Mouse (Mus musculus) mammary gland, adult 2 months (tissue): Measurements from ENCODE around the gene Wdr90. TPM values are rescaled to one million over a fixed set of nuclear protein-coding genes. Genes with fewer than 3 reads are reported as not detected.

Experiments used
- polyA plus RNA-seq: library from polyadenylated mRNA; depleted of rRNA; stranded (reverse); fragments of >200 nt; gene quantifications from 2 replicates; pipeline ENCODE4 v1.2.3, GENCODE M21; 2012; ENCODE audit warnings: low replicate concordance; rRNA removed

Gene Wdr90
- polyA plus RNA-seq = 34.5 and 41.1 TPM in 2 replicates

DNA sequence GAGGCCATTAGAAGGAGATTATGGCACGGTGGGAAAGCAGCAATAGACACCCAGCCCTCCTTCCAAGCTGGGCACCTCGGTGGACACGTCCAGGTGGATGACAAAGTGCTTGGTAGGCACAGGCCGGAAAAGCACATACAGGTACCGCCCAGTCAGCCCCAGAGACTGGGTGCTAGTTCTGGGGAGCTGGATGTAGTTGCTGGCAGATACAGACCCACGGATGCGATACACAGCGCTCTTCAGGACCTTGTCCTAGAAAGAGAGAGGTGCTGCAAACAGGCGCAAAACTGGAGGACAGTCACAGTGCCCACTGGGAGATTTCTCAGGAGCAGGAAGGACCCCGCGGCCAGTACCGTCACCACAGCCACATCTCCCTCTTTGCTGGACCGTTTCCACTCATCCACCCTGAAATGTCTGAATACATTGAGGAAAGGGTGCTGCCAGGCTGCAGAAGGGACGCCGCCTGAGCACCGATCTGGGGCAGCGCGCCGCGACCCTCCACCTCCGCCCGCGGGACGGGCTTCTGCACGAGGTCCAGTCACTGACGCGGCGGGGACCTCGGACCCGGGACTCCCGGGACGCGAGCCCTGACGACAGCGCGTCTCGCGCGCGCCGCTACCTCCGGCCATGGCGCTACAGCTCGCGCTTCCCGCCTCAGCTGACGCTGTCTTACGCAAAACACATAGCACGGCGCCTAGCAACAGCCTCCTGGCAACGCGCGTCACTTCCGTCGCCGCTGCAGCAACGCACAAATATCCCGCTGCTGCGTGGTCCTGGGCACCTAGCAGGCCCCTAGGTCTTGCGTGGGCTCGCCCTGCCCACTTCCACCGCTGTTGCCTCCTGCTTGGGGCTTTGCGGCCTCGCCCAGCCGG lies at the start of gene Wdr90:
Wdr90 (minus strand) TSS at position 670 of the 872 bp plus-strand sequence.

DNA sequence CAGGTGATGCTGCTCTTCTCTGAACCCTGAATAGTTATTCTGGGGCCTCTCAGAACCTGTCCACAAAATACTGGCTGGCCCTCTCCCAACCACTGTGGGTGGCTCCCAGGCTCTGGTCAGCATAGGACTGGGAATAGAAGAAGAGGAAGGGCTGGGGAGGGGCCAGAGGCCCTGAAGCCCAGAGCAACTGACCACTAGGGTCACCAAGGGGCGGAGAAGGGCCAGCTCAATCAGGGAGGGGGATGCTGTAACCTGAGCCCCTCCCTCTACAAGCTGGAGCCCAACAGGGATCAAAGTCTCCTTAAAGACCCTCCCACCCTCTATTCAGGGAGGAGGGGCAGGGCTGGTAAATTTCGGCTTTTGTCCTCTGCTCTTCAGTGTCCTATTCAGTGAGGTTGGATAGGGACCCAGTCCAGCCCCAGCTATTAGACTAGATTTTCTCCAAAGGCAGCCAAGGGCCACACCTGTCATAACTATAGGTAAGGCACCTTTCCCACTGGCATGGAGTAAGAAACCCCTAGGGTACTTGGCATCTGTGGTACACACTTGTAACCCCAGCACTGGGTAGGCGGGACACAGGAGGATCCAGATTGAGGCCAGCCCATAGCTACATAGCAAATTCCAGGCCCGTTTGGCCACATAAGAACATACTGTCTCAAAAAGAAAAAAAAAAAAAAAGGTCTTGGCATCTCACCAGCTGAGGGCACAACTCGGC lies 19.1 kb upstream of the Wdr90 start, which contains the start of gene Wfikkn1:
Wfikkn1 (minus strand) TSS at position 663 of the 715 bp plus-strand sequence.

DNA sequence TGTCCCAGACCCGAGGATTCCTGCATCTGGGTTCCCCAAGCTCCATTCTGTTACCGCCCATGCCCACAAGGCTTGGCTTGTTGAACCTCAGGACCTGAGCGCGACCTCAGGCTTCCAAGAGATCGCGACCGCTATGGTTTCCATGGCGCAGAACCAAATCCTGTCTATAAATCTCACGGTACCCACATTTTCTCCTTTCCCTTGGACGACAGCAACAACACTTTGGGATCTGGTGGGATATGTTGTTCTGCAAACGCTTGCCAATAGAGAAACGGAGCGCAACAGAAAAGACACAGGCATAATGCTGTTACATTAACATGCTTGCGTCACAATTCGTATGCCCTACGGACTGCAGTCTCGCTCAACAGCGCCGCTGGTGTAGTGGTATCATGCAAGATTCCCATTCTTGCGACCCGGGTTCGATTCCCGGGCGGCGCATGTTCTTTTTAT lies 13.4 kb upstream of the Wdr90 start, which contains the start of gene Mettl26:
Mettl26 (plus strand) TSS at position 354 of the 450 bp plus-strand sequence.

DNA sequence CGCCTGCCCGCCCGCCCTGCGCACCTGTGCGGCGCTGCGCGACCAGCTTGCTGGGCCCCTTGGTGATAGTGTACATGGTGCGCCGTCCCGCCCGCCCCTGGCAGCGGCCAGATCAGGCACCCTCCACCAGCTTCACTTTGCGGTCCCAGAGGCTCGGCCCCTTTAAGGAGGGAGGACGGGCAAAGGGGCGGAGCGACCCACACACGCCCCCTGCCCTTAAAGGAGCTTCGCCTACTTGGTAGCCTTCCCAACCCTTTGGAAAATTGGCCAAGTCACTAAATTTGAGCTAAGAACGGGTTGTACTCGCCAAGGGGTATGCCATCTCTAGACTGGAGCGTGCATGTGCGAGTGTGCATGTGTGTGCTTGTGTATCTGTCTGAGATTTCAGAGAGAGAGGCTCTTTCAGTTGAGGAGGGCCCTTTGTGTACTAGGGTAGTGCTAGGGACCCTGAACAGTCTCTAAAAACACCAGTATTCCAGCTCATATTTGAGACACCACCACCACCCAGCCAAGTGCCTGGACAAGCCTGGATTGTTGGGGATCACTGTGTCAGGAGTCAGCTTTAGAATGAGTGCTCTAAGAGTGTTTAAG lies 7.4 kb upstream of the Wdr90 start, which contains the start of gene Mcrip2:
Mcrip2 (minus strand) TSS at position 164 of the 591 bp plus-strand sequence.

DNA sequence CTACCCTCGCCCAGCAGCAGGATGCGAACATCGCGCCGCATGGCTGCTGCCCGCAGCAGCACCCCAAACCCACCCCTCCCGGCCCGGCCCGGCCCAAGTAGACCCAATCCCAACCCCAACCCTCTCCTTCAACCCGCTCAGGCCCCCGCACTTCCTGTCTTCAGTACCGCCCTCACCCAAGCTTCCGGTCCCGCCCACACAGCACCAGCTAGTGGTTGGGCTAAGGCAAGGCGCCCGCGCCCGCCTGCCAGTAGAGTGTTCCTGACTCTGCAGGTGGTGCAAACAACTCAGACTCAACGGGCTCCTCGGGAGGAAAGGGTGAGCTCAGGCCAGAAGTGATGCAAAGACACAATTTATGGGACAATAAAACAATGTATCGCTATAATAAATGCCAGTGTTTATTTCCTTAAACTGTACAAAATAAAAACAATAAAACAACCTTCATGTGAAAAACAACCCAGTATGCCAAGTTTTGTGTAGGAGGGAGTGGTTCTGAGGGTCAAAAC lies 16.9 kb downstream of the Wdr90 start, which contains the start of gene Rhot2:
Rhot2 (minus strand) TSS at position 456 of the 506 bp plus-strand sequence.

DNA sequence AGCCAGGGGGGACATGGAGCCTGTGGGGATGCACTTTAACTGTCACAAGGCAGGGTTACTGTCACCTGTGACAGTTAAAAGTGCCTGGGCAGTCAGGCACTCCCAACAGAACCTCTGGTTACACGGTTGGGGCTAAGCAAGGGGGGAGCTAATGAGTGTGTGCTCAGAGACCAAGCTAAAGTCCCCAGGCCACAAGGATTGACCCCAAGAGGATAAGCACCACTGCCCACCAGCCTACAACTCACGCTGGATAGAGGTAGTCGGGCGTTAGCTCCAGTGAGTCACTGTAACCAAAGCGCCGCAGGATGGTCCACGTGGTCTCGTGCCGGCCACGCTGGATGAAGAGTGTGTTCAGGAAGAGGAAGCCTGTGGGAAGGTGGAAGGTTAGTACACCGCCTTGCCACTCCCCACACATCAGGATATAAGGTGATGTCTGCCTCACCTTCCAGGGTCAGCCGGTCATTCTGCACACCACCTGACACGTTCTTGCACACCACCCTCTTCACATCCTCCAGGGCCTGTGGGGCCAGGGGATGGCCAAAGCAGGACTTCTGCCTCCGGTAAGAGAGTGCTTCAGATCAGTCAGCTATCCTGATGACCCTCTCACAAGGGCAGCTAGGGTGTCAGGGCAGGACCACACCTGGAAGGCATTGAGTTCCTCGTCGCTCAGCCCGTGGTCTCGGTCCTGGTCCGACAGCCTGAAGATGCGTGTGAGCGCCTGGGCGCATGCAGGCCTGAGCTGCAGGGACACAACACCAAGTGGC lies 20.0 kb downstream of the Wdr90 start, which contains the start of gene Gm20683:
Gm20683 (minus strand) TSS at position 647 of the 764 bp plus-strand sequence.

DNA sequence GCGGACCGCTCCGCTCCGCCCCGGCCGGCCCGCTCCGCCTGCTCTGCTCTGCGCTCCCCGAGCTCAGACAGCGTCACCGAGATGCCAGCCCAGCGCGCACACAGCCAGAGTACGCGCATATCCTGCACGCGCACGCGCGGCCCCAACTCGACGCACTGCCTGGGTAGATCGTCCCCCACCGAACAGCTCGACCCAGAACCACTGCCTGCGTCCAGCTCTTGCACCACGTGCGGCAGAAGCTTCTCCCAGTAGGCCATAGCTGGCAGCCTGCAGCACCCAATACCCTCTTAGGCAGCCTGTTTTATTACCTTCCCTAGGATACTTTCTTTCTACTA lies 24.3 kb downstream of the Wdr90 start, which contains the start of gene Rhbdl1:
Rhbdl1 (minus strand) TSS at position 220 of the 335 bp plus-strand sequence.

DNA sequence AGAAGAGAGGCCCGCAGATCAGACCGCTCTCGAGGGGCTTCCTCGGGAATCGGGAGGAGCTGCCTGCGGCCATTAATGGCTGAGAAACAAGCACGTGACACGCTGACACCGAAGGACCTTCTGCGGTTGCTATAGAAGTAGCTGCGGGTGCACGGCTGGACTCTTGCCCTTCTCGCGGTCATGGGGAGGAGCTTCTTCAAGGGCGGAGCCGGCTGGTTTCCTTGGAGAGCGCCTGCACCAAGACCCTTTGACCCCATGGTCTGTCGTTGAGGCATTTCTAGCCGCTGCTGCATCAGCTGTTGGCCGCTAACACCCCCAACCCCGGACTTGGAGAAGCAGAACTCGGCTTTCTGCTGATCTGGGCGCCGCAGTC lies 28.0 kb downstream of the Wdr90 start, which contains the start of gene Stub1:
Stub1 (minus strand) TSS at position 114 of the 373 bp plus-strand sequence.

DNA sequence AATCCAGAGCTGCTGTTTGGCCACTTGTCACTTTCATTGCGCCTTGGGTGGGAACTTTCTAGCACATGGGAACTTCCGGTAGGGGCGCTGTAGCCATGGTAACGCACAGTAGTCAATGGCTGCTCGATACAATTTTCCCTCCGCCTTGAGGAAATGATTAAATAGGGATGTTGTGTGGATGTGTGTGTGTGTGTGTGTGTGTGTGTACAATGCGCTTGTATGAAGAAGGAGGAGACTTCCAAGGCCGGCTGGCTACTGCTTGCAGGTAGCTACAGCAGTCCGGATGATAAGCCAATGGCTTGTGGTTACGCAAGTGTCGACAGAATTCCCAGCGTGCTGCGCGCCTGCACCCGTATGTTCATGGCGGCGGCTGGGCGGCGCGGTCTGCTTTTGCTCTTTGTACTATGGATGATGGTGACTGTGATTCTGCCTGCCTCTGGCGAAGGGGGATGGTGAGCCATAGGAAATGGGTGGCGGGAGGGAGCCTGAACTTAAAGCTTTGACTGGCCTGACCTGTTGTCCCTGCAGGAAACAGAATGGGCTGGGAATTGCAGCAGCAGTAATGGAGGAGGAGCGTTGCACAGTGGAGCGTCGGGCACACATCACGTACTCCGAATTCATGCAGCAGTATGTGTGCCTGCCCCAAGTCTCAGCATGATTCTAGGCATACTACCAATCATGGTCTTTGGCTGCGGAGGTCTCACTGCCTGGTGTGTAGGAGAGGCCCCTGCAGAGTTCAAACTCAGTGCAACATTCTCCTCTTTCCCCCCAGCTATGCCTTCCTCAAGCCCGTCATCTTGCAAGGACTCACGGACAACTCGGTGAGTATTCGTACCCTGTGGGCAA lies 32.4 kb downstream of the Wdr90 start, which contains the start of gene Jmjd8:
Jmjd8 (plus strand) TSS at position 156 of the 846 bp plus-strand sequence.

DNA sequence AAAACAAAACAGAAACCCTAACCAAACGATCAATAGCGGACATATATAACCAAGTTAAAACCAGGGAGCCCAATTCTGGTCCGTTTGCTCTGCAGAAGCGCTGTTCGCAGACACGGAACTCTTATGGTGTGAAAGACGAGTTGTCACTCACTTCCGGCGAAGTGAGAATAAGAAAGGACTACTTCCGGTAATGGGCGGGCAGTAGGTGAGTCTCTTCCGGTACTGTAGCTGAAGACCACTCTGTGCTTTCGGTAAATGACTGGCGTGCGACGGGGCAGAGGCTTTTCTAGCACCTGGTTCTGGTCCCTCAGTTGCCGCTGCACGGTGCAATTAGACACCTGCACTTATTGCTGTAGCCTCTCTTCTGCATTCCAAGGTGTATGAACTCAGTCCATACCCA lies 37.8 kb downstream of the Wdr90 start, which contains the start of gene Wdr24:
Wdr24 (plus strand) TSS at position 176 of the 400 bp plus-strand sequence.

DNA sequence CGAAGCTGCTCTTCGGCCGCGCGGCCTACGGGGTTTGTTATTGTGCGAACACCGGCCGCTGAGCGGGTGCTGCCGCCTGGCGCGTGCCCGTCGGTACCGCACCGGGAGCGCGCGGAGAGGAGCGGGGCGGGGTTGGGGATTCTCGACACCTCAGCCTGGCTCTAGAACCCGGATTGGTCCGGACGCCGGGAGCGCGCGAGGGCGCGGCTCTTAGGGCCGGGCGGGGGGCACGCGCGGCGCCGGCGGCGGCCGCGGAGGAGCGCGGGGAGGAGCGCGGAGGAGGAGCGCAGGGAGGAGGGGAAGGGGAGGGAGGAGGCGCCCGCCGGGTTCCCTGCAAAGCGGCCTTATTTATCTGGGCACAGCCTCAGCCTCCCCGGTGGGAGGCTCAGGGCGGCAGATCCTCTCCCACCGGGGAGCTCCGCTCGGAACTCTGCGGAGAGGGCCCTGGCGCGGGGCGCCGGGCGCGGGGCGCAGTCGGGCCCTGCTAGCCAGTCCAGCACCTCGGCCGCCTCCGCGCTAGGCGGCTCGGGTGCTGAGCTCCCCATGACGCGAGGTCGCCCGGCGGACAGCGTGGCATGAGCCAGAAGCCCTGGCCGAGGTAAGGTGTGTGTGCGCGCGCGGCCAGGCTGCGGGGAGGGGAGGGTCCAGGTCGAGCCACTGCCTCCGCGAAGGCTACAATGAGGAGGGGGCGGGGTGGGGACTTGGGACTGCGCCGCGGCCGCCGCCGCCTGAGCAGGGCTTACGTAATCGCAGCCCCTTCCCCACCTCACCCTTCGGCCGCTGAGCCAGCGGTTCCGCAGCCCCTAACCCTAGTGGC lies 52.3 kb downstream of the Wdr90 start, which contains the start of gene Fbxl16:
Fbxl16 (plus strand) TSS at position 297 of the 817 bp plus-strand sequence.

DNA sequence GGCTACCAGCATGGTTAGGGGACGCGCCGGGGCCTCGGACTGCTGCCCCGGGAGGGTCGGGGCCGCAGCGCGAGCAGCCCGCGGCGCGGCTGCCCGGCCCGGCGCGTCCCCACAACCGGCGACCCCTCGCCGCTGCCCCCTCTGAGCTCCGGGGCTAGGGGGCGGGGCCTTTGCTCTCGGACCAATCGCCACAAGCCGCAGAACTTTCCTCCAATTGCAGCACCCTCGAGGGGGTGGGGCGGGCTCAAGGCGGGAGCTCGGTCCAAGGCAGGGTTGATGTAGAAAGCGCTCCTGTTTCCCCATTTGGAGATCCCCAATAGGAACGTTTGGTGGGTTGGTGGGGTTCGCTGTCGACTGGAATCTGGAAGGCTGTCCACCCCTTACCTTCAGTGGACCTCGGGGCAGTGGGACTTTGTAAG lies 64.3 kb downstream of the Wdr90 start, which contains the start of gene Metrn:
Metrn (minus strand) TSS at position 186 of the 419 bp plus-strand sequence.

DNA sequence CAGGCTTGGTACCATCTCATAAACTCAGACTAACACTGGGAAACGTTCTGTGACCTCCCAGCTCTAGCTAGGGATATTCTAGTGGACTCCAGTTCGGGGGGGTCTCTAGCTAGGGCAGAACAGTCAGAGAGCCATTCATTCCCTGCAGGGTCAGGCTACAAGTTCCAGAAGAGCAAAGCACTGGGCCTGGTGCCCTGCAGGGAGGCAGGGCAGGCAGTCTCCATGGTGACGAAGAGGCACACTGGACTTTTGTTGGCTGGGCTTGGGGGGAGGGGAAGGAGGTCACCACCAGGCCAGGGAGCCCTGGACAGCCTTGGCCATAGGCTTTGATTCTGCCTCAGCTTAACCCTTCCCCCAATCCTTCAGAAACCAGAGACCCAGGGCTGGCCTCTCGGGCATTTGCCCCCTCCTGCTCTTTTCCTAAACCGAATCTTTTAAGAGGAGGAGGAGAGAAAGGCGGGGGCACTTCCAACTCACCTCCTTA lies 65.7 kb downstream of the Wdr90 start, which contains the start of gene AC134908.4:
AC134908.4 (minus strand) TSS at position 51 of the 484 bp plus-strand sequence.

Other genes with a start within 250 kb of the Wdr90 start
- not detected in 2 replicates for gene Gng13, start 144.3 kb downstream of the Wdr90 start, polyA plus RNA-seq
- 4.7 and 6.1 TPM in 2 replicates for gene Chtf18, start 134.1 kb downstream of the Wdr90 start, polyA plus RNA-seq
- gene Rpusd1, start 133.8 kb downstream of the Wdr90 start, polyA plus RNA-seq = 41.7 and 54.2 TPM in 2 replicates
- gene Mslnl, start 125.5 kb downstream of the Wdr90 start, polyA plus RNA-seq = 0.14 and 0.17 TPM in 2 replicates
- 0.10 and 0.33 TPM in 2 replicates for gene Msln, start 107.1 kb downstream of the Wdr90 start, polyA plus RNA-seq
- 20.4 and 28.7 TPM in 2 replicates for gene Narfl, start 87.7 kb downstream of the Wdr90 start, polyA plus RNA-seq
- 36.0 and 41.6 TPM in 2 replicates for gene Haghl, start 75.8 kb downstream of the Wdr90 start, polyA plus RNA-seq
- not detected in 2 replicates for gene Ccdc78, start 74.9 kb downstream of the Wdr90 start, polyA plus RNA-seq
- gene Fam173a, start 68.6 kb downstream of the Wdr90 start, polyA plus RNA-seq = 114 and 133 TPM in 2 replicates
- 0.88 TPM in 1 of 2 replicates, not detected in the other for gene AC134908.4, start 65.8 kb downstream of the Wdr90 start, polyA plus RNA-seq
- 35.1 and 74.2 TPM in 2 replicates for gene Metrn, start 64.4 kb downstream of the Wdr90 start, polyA plus RNA-seq
- gene Fbxl16, start 52.4 kb downstream of the Wdr90 start, polyA plus RNA-seq = 0.97 and 1.1 TPM in 2 replicates
- gene Wdr24, start 37.9 kb downstream of the Wdr90 start, polyA plus RNA-seq = 41.0 and 41.4 TPM in 2 replicates
- 56.2 and 97.4 TPM in 2 replicates for gene Jmjd8, start 32.6 kb downstream of the Wdr90 start, polyA plus RNA-seq
- 122 and 125 TPM in 2 replicates for gene Stub1, start 28.1 kb downstream of the Wdr90 start, polyA plus RNA-seq
- 44.8 and 79.9 TPM in 2 replicates for gene Rhbdl1, start 24.2 kb downstream of the Wdr90 start, polyA plus RNA-seq
- 63.0 and 78.8 TPM in 2 replicates for gene Gm20683, start 19.7 kb downstream of the Wdr90 start, polyA plus RNA-seq
- 85.6 and 87.3 TPM in 2 replicates for gene Rhot2, start 16.6 kb downstream of the Wdr90 start, polyA plus RNA-seq
- gene Mcrip2, start 7.3 kb upstream of the Wdr90 start, polyA plus RNA-seq = 102 and 244 TPM in 2 replicates
- gene Mettl26, start 13.6 kb upstream of the Wdr90 start, polyA plus RNA-seq = 71.6 and 142 TPM in 2 replicates
- 0.98 and 1.3 TPM in 2 replicates for gene Wfikkn1, start 19.4 kb upstream of the Wdr90 start, polyA plus RNA-seq
- gene Rab40c, start 58.2 kb upstream of the Wdr90 start, polyA plus RNA-seq = 36.1 and 46.6 TPM in 2 replicates
- gene Pigq, start 83.4 kb upstream of the Wdr90 start, polyA plus RNA-seq = 132 and 209 TPM in 2 replicates
- gene Nhlrc4, start 83.5 kb upstream of the Wdr90 start, polyA plus RNA-seq = not detected in 2 replicates
- gene A930017K11Rik, start 91.1 kb upstream of the Wdr90 start, polyA plus RNA-seq = 0.05 TPM in 1 of 2 replicates, not detected in the other
- gene Capn15, start 124.3 kb upstream of the Wdr90 start, polyA plus RNA-seq = 36.5 and 53.9 TPM in 2 replicates
- gene Rab11fip3, start 208.1 kb upstream of the Wdr90 start, polyA plus RNA-seq = 27.5 and 39.5 TPM in 2 replicates
- 15.7 and 24.9 TPM in 2 replicates for gene Decr2, start 228.8 kb upstream of the Wdr90 start, polyA plus RNA-seq
- gene Nme4, start 234.1 kb upstream of the Wdr90 start, polyA plus RNA-seq = 19.1 and 19.2 TPM in 2 replicates